Mouse (Mus musculus) spleen, adult 2 months (tissue): Measurements from ENCODE around the gene Phc2. TPM values are rescaled to one million over a fixed set of nuclear protein-coding genes. Genes with fewer than 3 reads are reported as not detected.
"Not testable (repeated sequence)": the region's sequence is repeated elsewhere in the genome, so short reads cannot be mapped to it uniquely, and the experiment has no call there.

ENCODE experiments used
- DNase-seq, 2 experiments: peaks; one replicate each; pipeline versions ENCODE4 v3.0.0 to v3.0.0-alpha.2; 2012 to 2021; ENCODE audit warnings: low spot score in 2 of 2, low read depth in 1 of 2
- H3K27ac ChIP-seq: fragments of 200-500 bp; 2 replicates; pipeline ENCODE4 v1.5.1; 2012; ENCODE audit warnings: low read length, inconsistent platforms; ENCODE audit not compliant: insufficient read depth
- H3K27me3 ChIP-seq: fragments of 200-500 bp; 2 replicates; pipeline ENCODE4 v1.6.1; 2012; ENCODE audit warnings: mild to moderate bottlenecking, moderate library complexity, low read length, inconsistent platforms; ENCODE audit not compliant: control insufficient read depth, insufficient read depth
- H3K36me3 ChIP-seq: fragments of 200-500 bp; 2 replicates; pipeline ENCODE4 v1.6.1; 2012; ENCODE audit warnings: mild to moderate bottlenecking, low read length, inconsistent platforms; ENCODE audit not compliant: control insufficient read depth, insufficient read depth
- H3K4me1 ChIP-seq: fragments of 200-500 bp; 2 replicates; pipeline ENCODE4 v1.6.1; 2011; ENCODE audit warnings: inconsistent platforms; ENCODE audit not compliant: control insufficient read depth, insufficient read depth, insufficient read length
- H3K4me3 ChIP-seq: fragments of 200-500 bp; 2 replicates; pipeline ENCODE4 v1.5.1; 2011; ENCODE audit warnings: mild to moderate bottlenecking, inconsistent platforms; ENCODE audit not compliant: insufficient read depth, insufficient read length; ENCODE audit errors: extremely low read depth
- CTCF ChIP-seq: fragments of 200-500 bp; IDR thresholded peaks from 2 replicates; pipeline ENCODE4 v1.5.1; 2011; ENCODE audit warnings: mild to moderate bottlenecking, inconsistent platforms; ENCODE audit not compliant: insufficient read depth, insufficient read length, insufficient replicate concordance; ENCODE audit errors: extremely low read depth
- POLR2A ChIP-seq: fragments of 200-500 bp; IDR thresholded peaks from 2 replicates; pipeline ENCODE4 v1.6.1; 2011; ENCODE audit warnings: low read depth, low read length, inconsistent platforms
- WGBS: fragments of 180-500 bp; shearing (Covaris S2); methylation state at CpG from one replicate; pipeline ENCODE4 v1.1.7; 2018; 5-methylcytosine and 5-hydroxymethylcytosine counted together
- polyA plus RNA-seq: library from polyadenylated mRNA; depleted of rRNA; stranded (reverse); fragments of >200 nt; gene quantifications from 2 replicates; pipeline ENCODE4 v1.2.3, GENCODE M21; 2012; rRNA removed

Gene Phc2
- 76.7 and 101 TPM in 2 replicates for polyA plus RNA-seq

GRCm38 (mm10) chr4:128654505-128655381 lies at the start of gene Phc2:
TSS of gene Phc2 (plus strand) at chr4:128654702.
- Histone ChIP-seq H3K36me3 (no peaks in the 10 kb centered on the region), H3K4me3 (peak within 1 kb of the TSS; percentile 69), H3K27ac (peak within 1 kb of the TSS; percentile 33), H3K27me3 (no peaks in the 10 kb centered on the region), H3K4me1 (peaks cover 3% of the 10 kb centered on the region; the same call in 1 of the 2 replicates)
- DNase-seq, result peak; percentile 84 to 95
- WGBS, result 1% methylated on average over 73 of the region's 85 CpGs
- TF ChIP-seq CTCF, result no peak
- no peak for TF ChIP-seq POLR2A

DNA sequence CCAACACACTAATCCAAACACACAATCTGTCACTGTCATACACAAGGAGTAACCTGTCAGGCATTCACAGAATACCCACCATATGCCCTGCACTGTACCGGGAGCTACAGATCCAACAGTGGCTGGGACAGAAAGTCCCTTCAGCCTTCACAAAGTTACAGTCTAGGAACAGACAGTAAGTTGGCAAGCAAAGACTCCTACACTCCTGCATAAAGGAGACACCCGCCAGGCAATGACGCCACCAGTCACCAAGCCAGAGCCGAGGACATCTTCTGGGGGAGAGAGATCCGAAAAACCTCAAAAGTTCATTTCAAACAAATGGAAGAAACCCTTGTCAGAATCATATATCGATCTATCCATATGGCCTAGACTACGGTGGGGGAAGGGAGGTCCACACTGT lies 47.9 kb upstream of the Phc2 start:
- WGBS, result 96% methylated on average over 7 of the region's 7 CpGs
- DNase-seq, result no peak
- Histone ChIP-seq H3K27ac (no peak overlapping the region), H3K36me3 (peaks cover 16% of the 10 kb centered on the region), H3K4me3 (no peak overlapping the region), H3K27me3 (no peaks in the 10 kb centered on the region), H3K4me1 (no peaks in the 10 kb centered on the region; the same call in 1 of the 2 replicates)
- TF ChIP-seq CTCF (no peak), POLR2A (no peak)

DNA sequence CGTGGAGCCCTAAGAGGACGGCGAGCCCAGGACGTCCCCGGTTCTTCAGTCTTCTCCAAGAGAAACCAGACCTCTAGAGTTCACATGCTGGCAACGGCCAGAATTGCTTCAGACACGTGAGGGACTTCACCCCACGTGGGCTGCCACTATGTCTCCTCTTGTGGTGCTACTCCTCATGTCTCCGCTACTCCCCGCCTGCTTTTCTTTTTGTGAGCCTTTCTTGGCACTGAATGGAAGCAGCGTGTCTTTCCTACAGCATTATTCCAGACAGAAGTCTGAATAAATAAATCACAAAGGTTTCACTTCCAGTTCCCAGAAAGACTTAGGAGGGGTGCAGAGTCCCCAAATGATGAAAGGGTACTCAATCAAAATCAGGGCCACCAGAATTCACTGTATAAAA lies 46.8 kb upstream of the Phc2 start:
- H3K36me3 ChIP-seq, result peaks cover 14% of the 10 kb centered on the region
- no peak for DNase-seq
- H3K4me3 ChIP-seq, result no peak overlapping the region
- no peak for TF ChIP-seq POLR2A
- TF ChIP-seq CTCF, result no peak
- no peaks in the 10 kb centered on the region for H3K27me3 ChIP-seq
- no peaks in the 10 kb centered on the region; the same call in 1 of the 2 replicates for H3K4me1 ChIP-seq
- WGBS, result 94% methylated on average over 11 of the region's 11 CpGs
- no peak overlapping the region for H3K27ac ChIP-seq

- Histone ChIP-seq H3K4me1 (no peaks in the 10 kb centered on the region; the same call in 1 of the 2 replicates), H3K27ac (peak overlapping the region; percentile 49), H3K4me3 (peak overlapping the region; percentile 77), H3K36me3 (peaks cover under 1% of the 10 kb centered on the region), H3K27me3 (no peaks in the 10 kb centered on the region)
- no peak for DNase-seq
- 11% methylated on average over 23 of the region's 27 CpGs for WGBS
- no peak for TF ChIP-seq CTCF
- TF ChIP-seq POLR2A, result no peak
Observed at GRCm38 (mm10) chr4:128609276-128609924, 45.1 kb upstream of the Phc2 start.

GRCm38 (mm10) chr4:128609925-128610402 lies 44.5 kb upstream of the Phc2 start, which contains the start of gene Zscan20:
TSS of gene Zscan20 (minus strand) at chr4:128610098.
- peak; percentile 92 to 93 for DNase-seq
- under 1% methylated on average over 24 of the region's 24 CpGs for WGBS
- no peak for TF ChIP-seq CTCF
- TF ChIP-seq POLR2A, result no peak; the same call in 1 of the 2 replicates
- H3K4me1 ChIP-seq, result no peaks in the 10 kb centered on the region; the same call in 1 of the 2 replicates
- no peaks in the 10 kb centered on the region for H3K36me3 ChIP-seq
- peak within 1 kb of the TSS; percentile 77 for H3K4me3 ChIP-seq
- H3K27me3 ChIP-seq, result no peaks in the 10 kb centered on the region
- peak within 1 kb of the TSS; percentile 49 for H3K27ac ChIP-seq

GRCm38 (mm10) chr4:128610706-128611105 lies 43.8 kb upstream of the Phc2 start:
- 49% methylated on average over 10 of the region's 10 CpGs for WGBS
- H3K4me1 ChIP-seq, result peaks cover 6% of the 10 kb centered on the region
- DNase-seq, result no peak
- H3K27ac ChIP-seq, result no peak overlapping the region
- no peak overlapping the region for H3K4me3 ChIP-seq
- H3K36me3 ChIP-seq, result no peaks in the 10 kb centered on the region
- TF ChIP-seq POLR2A, result no peak
- TF ChIP-seq CTCF, result no peak
- no peaks in the 10 kb centered on the region for H3K27me3 ChIP-seq

GRCm38 (mm10) chr4:128611726-128612125 lies 42.8 kb upstream of the Phc2 start:
- not testable (repeated sequence) for H3K36me3 ChIP-seq, H3K27me3 ChIP-seq, H3K4me3 ChIP-seq, DNase-seq, H3K27ac ChIP-seq
- peaks cover 15% of the 10 kb centered on the region for H3K4me1 ChIP-seq
- WGBS, result 72% methylated on average over 3 of the region's 3 CpGs
